ENCODE assay signal across 9 mouse cellular contexts in the genomic region with DNA sequence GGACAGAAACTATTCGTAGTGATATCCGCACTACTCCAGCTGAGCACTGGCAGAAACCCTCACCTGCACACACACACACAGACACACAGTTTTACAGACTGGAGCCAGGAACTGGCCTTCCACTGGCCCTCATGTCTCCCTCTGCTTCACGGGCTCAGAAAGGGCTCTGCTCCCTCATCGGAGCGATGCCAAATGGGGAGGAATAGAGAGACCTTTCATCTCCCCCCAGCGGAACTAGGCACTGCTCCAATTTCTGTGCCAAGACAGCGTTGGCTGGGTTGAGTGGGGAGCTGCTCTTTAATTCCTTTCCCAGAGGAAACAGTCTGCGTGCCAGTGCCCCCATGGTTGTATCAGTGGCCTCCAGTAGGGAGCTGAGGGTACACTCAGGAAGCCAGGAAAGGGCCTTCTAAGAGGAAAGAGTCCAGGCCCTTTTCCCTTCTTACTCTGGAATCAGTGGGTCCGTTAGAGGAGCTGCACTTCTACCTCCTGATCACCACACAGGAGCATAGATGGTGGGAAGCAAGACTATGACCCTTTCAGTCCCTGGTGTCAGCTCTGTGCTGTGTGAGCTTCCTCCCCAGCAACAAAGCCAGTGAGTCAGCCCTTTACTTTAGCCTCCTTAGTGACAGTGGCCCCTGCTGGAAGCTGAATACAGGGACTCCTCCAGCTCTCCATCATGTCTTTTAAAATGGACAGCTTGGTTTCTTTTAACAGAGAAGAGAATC.
A peak's percentile ranks its signal among the peaks of the same experiment; 100 is the strongest.
DNase-seq lines count a peak whose midpoint lies in the region; ATAC-seq and TF ChIP-seq lines count a peak whose summit lies in the region.
"Had no signal": no experiment of that assay in that cellular context is flagged by ENCODE, and none has a peak within 500 bp of the region (broad histone marks: within the 10 kb centered on the region; RNA-seq: fewer than 3 reads in every experiment).

No protein-coding gene starts in this region.

- no peaks in the 10 kb centered on the region for H3K27me3 ChIP-seq in kidney, embryonic 15.5 days
- H3K27me3 ChIP-seq in kidney, postnatal 0 days (ENCODE audit: insufficient read depth, low read length) = no peaks in the 10 kb centered on the region
- H3K27me3 ChIP-seq in limb, embryonic 12.5 days = no peaks in the 10 kb centered on the region

- TF ChIP-seq CTCF in brain, embryonic 14.5 days (IDR thresholded peaks at IDR 0.05; ENCODE audit: borderline replicate concordance, extremely low read depth, insufficient read depth, insufficient read length) = no peak
- 0 out of 2 replicates have a peak, but pooled peaks have one; percentile 11 for TF ChIP-seq CTCF in kidney, postnatal 0 days (IDR thresholded peaks at IDR 0.05; ENCODE audit: low read depth)

- H3K9ac ChIP-seq in kidney, embryonic 15.5 days = no peak overlapping the region
- H3K9ac ChIP-seq in kidney, postnatal 0 days (ENCODE audit: low read depth, low read length) = no peak overlapping the region
- no peak overlapping the region for H3K9ac ChIP-seq in limb, embryonic 12.5 days (replicated peaks)

- WGBS in kidney, embryonic 15.5 days = 68% methylated on average over 9 of the region's 9 CpGs
- 59% methylated on average over 9 of the region's 9 CpGs for WGBS in kidney, postnatal 0 days
- 76% methylated on average over 9 of the region's 9 CpGs for WGBS in limb, embryonic 12.5 days

- no peaks in the 10 kb centered on the region for H3K9me3 ChIP-seq in kidney, embryonic 15.5 days (replicated peaks)
- no peaks in the 10 kb centered on the region for H3K9me3 ChIP-seq in kidney, postnatal 0 days (replicated peaks; ENCODE audit: low read length)
- no peaks in the 10 kb centered on the region for H3K9me3 ChIP-seq in limb, embryonic 12.5 days

- no peak for ATAC-seq in kidney, embryonic 15.5 days (replicated peaks; ENCODE audit: low FRiP score)
- no peak for ATAC-seq in kidney, postnatal 0 days (replicated peaks; ENCODE audit: low FRiP score, low read depth)
- no peak for ATAC-seq in limb, embryonic 12.5 days (ENCODE audit: insufficient number of reproducible peaks, insufficient read depth, low FRiP score, low TSS enrichment, low read depth)

- H3K27ac ChIP-seq in kidney, embryonic 15.5 days = no peak overlapping the region
- H3K27ac ChIP-seq in kidney, postnatal 0 days = no peak overlapping the region
- H3K27ac ChIP-seq in limb, embryonic 12.5 days = 0 out of 2 replicates have a peak overlapping the region, but pooled peaks have one; percentile 25

- peak; percentile 75 for DNase-seq in kidney, adult 11 months
- peak; percentile 95 for DNase-seq in brain, embryonic 14.5 days (ENCODE audit: low read depth)
- DNase-seq in frontal cortex, postnatal 14 days (ENCODE audit: low spot score in 2 of 2) = peak; percentile 69 to 82
- no peak for DNase-seq in kidney, postnatal 0 days (ENCODE audit: low spot score)
- DNase-seq in right cerebral cortex, postnatal 14 days = peak; percentile 72
- DNase-seq in spleen, postnatal 36 days (ENCODE audit: low spot score in 2 of 2) = no peak

- H3K4me2 ChIP-seq in kidney, embryonic 15.5 days = no peak overlapping the region
- no peak overlapping the region for H3K4me2 ChIP-seq in kidney, postnatal 0 days (ENCODE audit: low read length)
- H3K4me2 ChIP-seq in limb, embryonic 12.5 days = no peak overlapping the region

- H3K4me3 ChIP-seq in kidney, embryonic 15.5 days (replicated peaks) = no peak overlapping the region
- no peak overlapping the region for H3K4me3 ChIP-seq in kidney, postnatal 0 days (replicated peaks; ENCODE audit: low read depth, low read length)
- H3K4me3 ChIP-seq in limb, embryonic 12.5 days (replicated peaks) = no peak overlapping the region
- H3K4me3 ChIP-seq: erythroblast, embryonic 14.5 days had no signal

- no peak for TF ChIP-seq POLR2A in brain, embryonic 14.5 days (IDR thresholded peaks at IDR 0.05; ENCODE audit: borderline replicate concordance, extremely low read depth, insufficient read depth, insufficient read length, poor library complexity, severe bottlenecking)

- H3K4me1 ChIP-seq in kidney, embryonic 15.5 days = peaks cover 4% of the 10 kb centered on the region; the same call in 1 of the 2 replicates
- no peaks in the 10 kb centered on the region for H3K4me1 ChIP-seq in kidney, postnatal 0 days (replicated peaks; ENCODE audit: insufficient read depth, low read length)
- peaks cover 6% of the 10 kb centered on the region; the same call in 1 of the 2 replicates for H3K4me1 ChIP-seq in limb, embryonic 12.5 days (replicated peaks)

- no peaks in the 10 kb centered on the region for H3K36me3 ChIP-seq in kidney, embryonic 15.5 days
- H3K36me3 ChIP-seq in kidney, postnatal 0 days (ENCODE audit: insufficient read depth, low read length) = no peaks in the 10 kb centered on the region
- H3K36me3 ChIP-seq in limb, embryonic 12.5 days = no peaks in the 10 kb centered on the region

Comparison
In these comparisons a context has a peak if more than half of its experiments do, and no peak if none do; other contexts are left out.
1. DNase-seq: peak in kidney, adult 11 months (single experiment), brain, embryonic 14.5 days (single experiment), frontal cortex, postnatal 14 days (2 of 2) and right cerebral cortex, postnatal 14 days (single experiment); none in kidney, postnatal 0 days (single experiment) and spleen, postnatal 36 days (0 of 2).